Mouse (Mus musculus): ENCODE measurements around the gene Slc36a3. TPM values are rescaled to one million over a fixed set of nuclear protein-coding genes. Genes with fewer than 3 reads are reported as not detected.

Gene Slc36a3
- polyA plus RNA-seq, 1 experiment from 2014 or later, result not detected

DNA sequence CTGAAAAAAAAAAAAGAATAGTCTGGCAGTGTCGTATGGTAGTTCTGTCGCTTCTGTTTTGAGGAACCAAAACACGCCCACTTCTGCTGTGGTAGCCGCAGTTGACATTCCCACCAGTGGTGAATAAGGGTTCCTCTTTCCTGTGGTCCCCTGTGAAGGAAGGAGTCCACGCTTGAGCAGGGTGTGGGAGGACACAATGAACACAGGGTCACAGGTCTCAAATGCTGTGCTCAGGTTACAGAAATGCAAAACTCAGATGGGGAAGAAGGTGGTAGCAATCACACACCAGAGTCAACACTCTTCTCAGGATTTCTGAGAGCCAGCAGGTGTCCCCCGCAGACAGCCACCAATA is 3.5 kb upstream of the Slc36a3 start:
- H3K36me3 ChIP-seq (replicated peaks; ENCODE audit: insufficient read depth, low read length), result no peaks in the 10 kb centered on the region
- peak overlapping the region; percentile 82 for H3K27ac ChIP-seq (ENCODE audit: low read depth)
- WGBS (ENCODE audit: insufficient replicate concordance), result 25% methylated on average over 6 of the region's 6 CpGs
- H3K4me1 ChIP-seq (ENCODE audit: insufficient read depth), result peaks cover under 1% of the 10 kb centered on the region; the same call in 1 of the 2 replicates
- H3K4me2 ChIP-seq (ENCODE audit: low read depth, low read length), result no peak overlapping the region
- H3K27me3 ChIP-seq (ENCODE audit: insufficient read depth, low read length), result no peaks in the 10 kb centered on the region
- H3K9me3 ChIP-seq (ENCODE audit: low read length), result no peaks in the 10 kb centered on the region
- no peak overlapping the region for H3K4me3 ChIP-seq (ENCODE audit: low read depth, low read length)
- no peak overlapping the region for H3K9ac ChIP-seq (replicated peaks)
- peak; percentile 60 for ATAC-seq
- peak; percentile 46 for DNase-seq
- no peak for TF ChIP-seq EP300 (IDR thresholded peaks at IDR 0.05; ENCODE audit: low read depth)
- peak; percentile 1; the same call in 1 of the 2 replicates for TF ChIP-seq CTCF (IDR thresholded peaks at IDR 0.05; ENCODE audit: low read depth)

DNA sequence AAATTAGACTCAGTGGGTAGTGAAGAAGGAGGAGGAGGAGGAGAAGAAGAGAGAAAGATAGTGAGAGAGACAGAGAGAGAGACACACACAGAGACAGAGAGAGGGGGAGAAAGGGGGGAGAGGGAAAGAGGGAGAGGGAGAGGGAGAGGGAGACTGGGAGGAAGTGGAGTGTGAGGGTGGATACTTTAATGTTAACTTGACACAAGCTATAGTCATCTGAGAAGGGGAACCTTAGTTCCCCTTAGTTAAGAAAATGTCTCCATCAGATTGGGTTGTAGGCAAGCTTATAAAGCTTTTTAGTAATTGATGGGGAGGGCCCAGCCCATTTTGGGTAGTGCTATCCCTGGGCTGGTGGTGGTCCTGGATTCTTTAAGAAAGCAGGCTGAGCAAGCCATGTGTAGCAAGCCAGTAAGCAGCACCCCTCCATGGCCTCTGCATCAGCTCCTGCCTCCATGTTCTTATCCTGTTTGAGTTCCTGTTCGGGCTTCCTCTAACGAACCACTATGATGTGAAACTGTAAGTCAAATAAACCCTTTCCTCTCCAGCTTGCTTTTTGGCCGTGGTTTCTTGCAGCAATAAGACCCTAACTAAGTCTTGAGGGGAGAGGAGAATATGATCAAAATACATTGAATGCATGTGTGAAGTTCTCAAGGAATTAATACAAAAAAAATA is 3.0 kb upstream of the Slc36a3 start:
- H3K4me3 ChIP-seq (ENCODE audit: low read depth, low read length), result no peak overlapping the region
- ATAC-seq (0 out of 2 replicates have a peak, but pooled peaks have one; percentile 44), DNase-seq (no peak)
- 18% methylated on average over 3 of the region's 3 CpGs for WGBS (ENCODE audit: insufficient replicate concordance)
- no peak overlapping the region for H3K4me2 ChIP-seq (ENCODE audit: low read depth, low read length)
- H3K9me3 ChIP-seq (ENCODE audit: low read length), result no peaks in the 10 kb centered on the region
- H3K27me3 ChIP-seq (ENCODE audit: insufficient read depth, low read length), result no peaks in the 10 kb centered on the region
- peak overlapping the region; percentile 82 for H3K27ac ChIP-seq (ENCODE audit: low read depth)
- no peaks in the 10 kb centered on the region for H3K4me1 ChIP-seq (ENCODE audit: insufficient read depth)
- H3K9ac ChIP-seq (replicated peaks), result no peak overlapping the region
- TF ChIP-seq EP300 (IDR thresholded peaks at IDR 0.05; ENCODE audit: low read depth) (no peak), CTCF (IDR thresholded peaks at IDR 0.05; ENCODE audit: low read depth) (no peak)
- no peaks in the 10 kb centered on the region for H3K36me3 ChIP-seq (replicated peaks; ENCODE audit: insufficient read depth, low read length)

DNA sequence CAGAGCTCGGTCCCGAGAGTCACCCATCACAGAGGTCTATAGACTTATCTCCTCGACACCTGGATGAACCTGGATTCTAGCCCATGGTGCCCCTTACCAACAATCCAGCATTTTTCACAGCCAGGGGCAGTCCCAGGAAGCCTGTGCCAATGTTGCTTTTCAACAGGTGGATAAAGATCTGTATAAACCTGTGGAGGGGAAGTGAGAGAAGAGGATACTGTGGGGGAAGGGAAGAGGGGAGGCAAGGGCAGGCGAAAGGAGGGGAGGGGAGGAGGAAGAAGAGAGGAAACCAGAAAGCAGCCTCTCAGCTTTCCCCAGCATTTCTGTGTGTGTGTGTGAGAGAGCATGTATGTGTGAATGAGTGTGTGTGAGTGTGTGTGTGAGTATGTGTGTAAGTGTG is 3.0 kb downstream of the Slc36a3 start:
- DNase-seq, result no peak
- Histone ChIP-seq H3K4me3 (ENCODE audit: low read depth, low read length) (no peak overlapping the region), H3K4me1 (ENCODE audit: insufficient read depth) (peaks cover 12% of the 10 kb centered on the region; the same call in 1 of the 2 replicates), H3K27ac (ENCODE audit: low read depth) (no peak overlapping the region), H3K27me3 (ENCODE audit: insufficient read depth, low read length) (no peaks in the 10 kb centered on the region), H3K36me3 (replicated peaks; ENCODE audit: insufficient read depth, low read length) (no peaks in the 10 kb centered on the region), H3K4me2 (ENCODE audit: low read depth, low read length) (no peak overlapping the region), H3K9me3 (ENCODE audit: low read length) (no peaks in the 10 kb centered on the region), H3K9ac (replicated peaks) (no peak overlapping the region)
- TF ChIP-seq EP300 (IDR thresholded peaks at IDR 0.05; ENCODE audit: low read depth) (no peak), CTCF (IDR thresholded peaks at IDR 0.05; ENCODE audit: low read depth) (no peak)
- no peak for ATAC-seq
- 60% methylated on average over 4 of the region's 4 CpGs for WGBS (ENCODE audit: insufficient replicate concordance)

DNA sequence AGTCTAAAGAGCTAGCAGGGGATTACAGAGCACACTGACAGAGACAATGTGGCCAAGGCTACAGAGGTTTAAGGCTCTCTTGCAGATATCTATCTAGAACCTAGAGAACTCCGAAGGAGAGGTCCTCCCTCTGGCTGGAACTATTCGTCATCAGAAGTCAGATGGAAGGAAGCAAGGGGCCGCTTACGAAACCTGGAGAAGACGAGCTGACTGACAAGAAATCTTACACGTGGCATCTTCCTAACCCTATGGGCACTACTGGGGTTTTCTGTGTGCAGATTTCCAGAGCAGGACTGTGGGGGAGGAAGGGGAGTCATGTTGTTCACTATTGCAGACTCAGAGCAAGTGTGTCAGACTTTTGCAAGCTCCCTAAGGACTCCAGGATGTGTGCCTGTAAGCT is 4.1 kb downstream of the Slc36a3 start:
- Histone ChIP-seq H3K4me2 (ENCODE audit: low read depth, low read length) (no peak overlapping the region), H3K9ac (replicated peaks) (no peak overlapping the region), H3K4me3 (ENCODE audit: low read depth, low read length) (no peak overlapping the region), H3K9me3 (ENCODE audit: low read length) (no peaks in the 10 kb centered on the region), H3K4me1 (ENCODE audit: insufficient read depth) (peaks cover 12% of the 10 kb centered on the region; the same call in 1 of the 2 replicates), H3K27ac (ENCODE audit: low read depth) (peak overlapping the region; percentile 3; the same call in 1 of the 2 replicates), H3K27me3 (ENCODE audit: insufficient read depth, low read length) (no peaks in the 10 kb centered on the region), H3K36me3 (replicated peaks; ENCODE audit: insufficient read depth, low read length) (no peaks in the 10 kb centered on the region)
- ATAC-seq (no peak), DNase-seq (no peak)
- WGBS (ENCODE audit: insufficient replicate concordance), result 20% methylated on average over 6 of the region's 6 CpGs
- TF ChIP-seq CTCF (IDR thresholded peaks at IDR 0.05; ENCODE audit: low read depth), result no peak
- no peak for TF ChIP-seq EP300 (IDR thresholded peaks at IDR 0.05; ENCODE audit: low read depth)

DNA sequence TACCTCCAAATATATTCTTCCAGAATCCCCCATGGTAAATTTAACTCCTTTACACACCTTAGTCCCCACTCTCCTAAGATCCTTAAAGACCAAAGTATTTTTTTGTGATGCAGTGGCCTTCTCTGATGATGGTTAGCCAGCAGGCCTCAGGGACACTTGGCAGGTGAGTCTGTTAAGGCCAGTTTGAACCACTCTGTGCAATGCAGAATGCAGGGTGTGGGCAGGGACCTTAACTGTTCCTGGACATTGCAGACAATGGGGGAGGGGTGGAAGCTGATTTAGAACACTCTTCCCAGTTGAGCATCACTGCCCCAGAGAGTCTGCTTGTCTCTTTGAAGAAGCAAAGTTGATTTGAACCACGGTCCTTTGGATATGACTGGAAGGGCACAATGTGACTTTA is 4.7 kb downstream of the Slc36a3 start:
- no peak for ATAC-seq
- Histone ChIP-seq H3K4me1 (ENCODE audit: insufficient read depth) (peaks cover 12% of the 10 kb centered on the region; the same call in 1 of the 2 replicates), H3K9ac (replicated peaks) (no peak overlapping the region), H3K4me3 (ENCODE audit: low read depth, low read length) (no peak overlapping the region), H3K4me2 (ENCODE audit: low read depth, low read length) (no peak overlapping the region), H3K36me3 (replicated peaks; ENCODE audit: insufficient read depth, low read length) (no peaks in the 10 kb centered on the region), H3K27me3 (ENCODE audit: insufficient read depth, low read length) (no peaks in the 10 kb centered on the region), H3K9me3 (ENCODE audit: low read length) (no peaks in the 10 kb centered on the region), H3K27ac (ENCODE audit: low read depth) (no peak overlapping the region)
- no peak for TF ChIP-seq EP300 (IDR thresholded peaks at IDR 0.05; ENCODE audit: low read depth)
- no peak for TF ChIP-seq CTCF (IDR thresholded peaks at IDR 0.05; ENCODE audit: low read depth)
- 76% methylated on average over 1 of the region's 1 CpGs for WGBS (ENCODE audit: insufficient replicate concordance)
- DNase-seq, result no peak

DNA sequence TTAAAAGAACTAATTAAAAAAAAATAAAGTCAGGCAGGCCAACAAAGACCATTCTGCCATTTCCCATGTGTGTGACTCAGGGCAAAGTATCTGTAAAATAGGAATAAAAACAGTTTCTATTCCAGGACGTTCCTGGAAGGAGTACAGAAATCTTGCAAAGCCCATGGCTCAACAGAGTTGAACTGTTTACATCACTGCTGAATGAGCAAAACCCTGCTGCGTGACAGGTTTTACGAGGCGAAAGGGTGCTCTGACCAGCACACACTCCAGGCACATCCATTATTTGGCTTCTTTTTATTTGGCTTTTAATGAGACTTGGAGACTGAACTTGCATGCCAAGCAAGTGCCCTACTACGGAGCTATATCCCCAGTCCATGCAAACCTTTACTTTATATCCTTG is 7.5 kb downstream of the Slc36a3 start:
- no peak overlapping the region for H3K4me3 ChIP-seq (ENCODE audit: low read depth, low read length)
- H3K4me2 ChIP-seq (ENCODE audit: low read depth, low read length), result no peak overlapping the region
- 71% methylated on average over 5 of the region's 5 CpGs for WGBS (ENCODE audit: insufficient replicate concordance)
- ATAC-seq (no peak), DNase-seq (no peak)
- peaks cover 12% of the 10 kb centered on the region; the same call in 1 of the 2 replicates for H3K4me1 ChIP-seq (ENCODE audit: insufficient read depth)
- H3K36me3 ChIP-seq (replicated peaks; ENCODE audit: insufficient read depth, low read length), result no peaks in the 10 kb centered on the region
- TF ChIP-seq EP300 (IDR thresholded peaks at IDR 0.05; ENCODE audit: low read depth), result no peak
- no peak for TF ChIP-seq CTCF (IDR thresholded peaks at IDR 0.05; ENCODE audit: low read depth)
- no peaks in the 10 kb centered on the region for H3K9me3 ChIP-seq (ENCODE audit: low read length)
- no peak overlapping the region for H3K9ac ChIP-seq (replicated peaks)
- H3K27ac ChIP-seq (ENCODE audit: low read depth), result no peak overlapping the region
- no peaks in the 10 kb centered on the region for H3K27me3 ChIP-seq (ENCODE audit: insufficient read depth, low read length)
